Mouse (Mus musculus) liver, embryonic 13.5 days (tissue): Measurements from ENCODE around the gene Cyth1. TPM values are rescaled to one million over a fixed set of nuclear protein-coding genes. Genes with fewer than 3 reads are reported as not detected.

ENCODE experiments used
- ATAC-seq: fragments of 200-750 bp; cut with Nextera tagmentation; 2 replicates; pipeline ENCODE4 v1.8.0; 2017; ENCODE audit warnings: low read depth, mild to moderate bottlenecking, moderate number of reproducible peaks, moderate library complexity
- DNase-seq: peaks from one replicate; pipeline ENCODE4 v3.0.0; 2022
- H3K27ac ChIP-seq: fragments of 300-500 bp; sonication (generic); 2 replicates; pipeline ENCODE4 v1.5.1; 2015; ENCODE audit warnings: moderate library complexity, mild to moderate bottlenecking, inconsistent platforms
- H3K27me3 ChIP-seq: fragments of 300-500 bp; sonication (generic); 2 replicates; pipeline ENCODE4 v1.6.1; 2015; ENCODE audit warnings: mild to moderate bottlenecking, inconsistent platforms
- H3K36me3 ChIP-seq: fragments of 300-500 bp; sonication (generic); 2 replicates; pipeline ENCODE4 v1.6.1; 2015; ENCODE audit warnings: mild to moderate bottlenecking, inconsistent platforms
- H3K4me1 ChIP-seq: fragments of 300-500 bp; sonication (generic); replicated peaks from 2 replicates; pipeline ENCODE4 v1.6.1; 2015; ENCODE audit warnings: inconsistent platforms
- H3K4me2 ChIP-seq: fragments of 300-500 bp; sonication (generic); 2 replicates; pipeline ENCODE4 v1.6.1; 2015; ENCODE audit warnings: inconsistent platforms, mild to moderate bottlenecking, moderate library complexity
- H3K4me3 ChIP-seq: fragments of 300-500 bp; sonication (generic); replicated peaks from 2 replicates; pipeline ENCODE4 v1.5.1; 2015; ENCODE audit warnings: mild to moderate bottlenecking, inconsistent platforms
- H3K9ac ChIP-seq: fragments of 300-500 bp; sonication (generic); 2 replicates; pipeline ENCODE4 v1.6.1; 2015; ENCODE audit warnings: mild to moderate bottlenecking, inconsistent platforms
- H3K9me3 ChIP-seq: fragments of 300-500 bp; sonication (generic); replicated peaks from 2 replicates; pipeline ENCODE4 v1.6.1; 2016; ENCODE audit warnings: inconsistent platforms
- WGBS: fragments of 180-500 bp; shearing (Covaris S2); methylation state at CpG from one replicate; pipeline ENCODE4 v1.1.7; 2015; ENCODE audit not compliant: insufficient replicate concordance; 5-methylcytosine and 5-hydroxymethylcytosine counted together
- polyA plus RNA-seq: library from polyadenylated mRNA; unstranded; fragments of >200 nt; fragmentation: Nextera tagmentation; extraction: Ambion mirVana; gene quantifications from 2 replicates; pipeline ENCODE4 v1.2.1, GENCODE M21; 2015

Gene Cyth1
- polyA plus RNA-seq, 1 experiment from 2014 or later = 2.3 TPM

DNA sequence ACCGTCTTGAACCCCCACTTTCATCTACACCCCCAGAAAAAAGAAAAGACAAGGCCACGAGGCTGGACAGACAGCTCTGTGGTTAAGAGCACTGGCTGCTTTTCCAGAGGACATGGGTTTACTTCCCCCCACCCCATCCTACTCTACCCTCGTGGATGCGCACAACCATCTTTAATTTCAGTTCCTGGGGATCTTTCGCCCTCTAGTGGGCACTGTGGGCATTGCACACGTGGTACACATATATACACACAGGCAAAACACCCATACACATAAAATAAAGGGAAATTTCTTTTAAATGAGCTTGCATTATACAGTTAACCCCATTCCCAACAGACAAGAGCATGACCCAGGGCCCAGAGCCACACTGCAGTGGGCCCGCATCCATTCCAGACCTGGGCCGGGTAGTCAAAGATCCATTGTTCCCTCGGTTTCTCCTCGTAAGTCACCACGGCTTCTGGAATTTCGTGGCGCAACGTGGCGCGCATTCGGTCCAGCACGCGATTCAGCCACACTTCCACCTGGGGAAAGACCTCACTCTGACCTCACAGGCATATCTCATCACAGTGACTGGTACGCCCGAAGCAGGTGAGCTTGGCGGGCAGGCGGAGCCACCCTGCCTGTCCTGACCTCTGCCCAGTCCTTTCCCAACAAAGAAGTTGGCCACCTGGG, 157.3 kb downstream of the Cyth1 start:
- no peaks in the 10 kb centered on the region for H3K4me1 ChIP-seq
- no peak for ATAC-seq
- H3K36me3 ChIP-seq = no peaks in the 10 kb centered on the region
- no peak for DNase-seq
- no peak overlapping the region for H3K27ac ChIP-seq
- no peak overlapping the region for H3K4me3 ChIP-seq
- no peaks in the 10 kb centered on the region for H3K27me3 ChIP-seq
- 76% methylated on average over 23 of the region's 23 CpGs for WGBS
- H3K4me2 ChIP-seq = no peak overlapping the region
- H3K9ac ChIP-seq = no peak overlapping the region
- no peaks in the 10 kb centered on the region for H3K9me3 ChIP-seq

DNA sequence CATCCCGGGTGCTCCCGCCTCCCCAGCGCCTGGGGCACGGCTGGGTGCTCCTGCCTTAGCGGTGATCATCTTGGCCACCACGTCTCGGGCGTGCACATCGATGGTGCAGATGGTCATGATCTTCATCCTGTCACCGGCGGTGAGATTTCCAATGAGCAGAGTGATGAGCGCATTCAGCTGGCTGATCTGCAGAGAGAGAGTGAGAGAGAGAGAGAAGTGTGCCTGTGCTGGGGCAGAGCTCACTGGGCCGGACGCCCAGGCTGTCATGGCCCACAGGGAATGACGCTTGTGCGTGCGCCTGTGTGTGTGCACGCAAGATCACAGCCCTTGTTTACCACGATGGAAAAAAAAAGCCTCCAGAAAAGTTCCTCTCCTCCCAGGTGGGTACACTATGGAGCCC, 159.5 kb downstream of the Cyth1 start:
- no peaks in the 10 kb centered on the region for H3K36me3 ChIP-seq
- 74% methylated on average over 19 of the region's 19 CpGs for WGBS
- no peak for DNase-seq
- no peak overlapping the region for H3K4me3 ChIP-seq
- H3K4me2 ChIP-seq = no peak overlapping the region
- no peaks in the 10 kb centered on the region; the same call in 1 of the 2 replicates for H3K4me1 ChIP-seq
- ATAC-seq = no peak
- no peaks in the 10 kb centered on the region for H3K9me3 ChIP-seq
- H3K27ac ChIP-seq = no peak overlapping the region
- no peaks in the 10 kb centered on the region for H3K27me3 ChIP-seq
- no peak overlapping the region for H3K9ac ChIP-seq

DNA sequence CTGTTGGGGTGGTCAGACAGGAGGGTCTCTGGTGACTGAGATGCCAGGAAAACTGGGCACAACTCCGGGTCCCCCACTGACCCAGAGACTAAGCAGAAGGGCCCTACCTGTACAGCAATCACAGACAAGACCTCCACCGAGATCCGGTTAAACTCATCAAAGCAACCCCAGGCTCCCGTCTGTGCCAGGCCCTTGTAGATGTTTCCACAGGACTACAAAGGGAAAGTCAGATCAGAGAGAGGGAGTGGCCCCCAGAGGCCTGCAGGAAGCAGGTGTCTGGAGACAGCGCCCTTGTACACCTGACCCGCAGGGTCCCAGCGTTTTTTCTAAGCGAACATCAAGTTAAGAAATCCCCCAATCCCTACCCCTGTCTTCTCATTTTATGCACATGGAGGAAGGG, 162.4 kb downstream of the Cyth1 start:
- Histone ChIP-seq H3K9me3 (no peaks in the 10 kb centered on the region), H3K4me3 (no peak overlapping the region)

DNA sequence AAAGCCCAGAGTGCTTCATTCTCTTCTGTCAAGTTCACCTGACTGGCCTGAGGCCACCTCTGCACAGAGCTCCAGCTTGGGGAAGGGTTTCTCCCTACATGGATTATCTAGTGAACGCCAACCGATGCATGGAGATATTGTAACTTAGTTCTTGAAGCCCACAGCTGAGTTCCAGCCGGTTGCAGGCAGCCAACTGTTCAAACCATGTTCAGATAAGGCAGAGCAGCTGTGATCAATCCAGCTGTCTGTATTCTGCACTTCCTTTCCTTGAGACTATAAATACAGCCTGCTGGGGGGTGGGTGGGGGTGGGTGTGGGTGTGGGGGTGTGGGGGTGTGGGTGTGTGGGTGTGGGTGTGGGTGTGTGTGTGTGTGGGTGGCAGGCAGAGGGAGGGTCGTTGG, 163.2 kb downstream of the Cyth1 start:
- Histone ChIP-seq H3K4me3 (no peak overlapping the region), H3K4me1 (no peaks in the 10 kb centered on the region; the same call in 1 of the 2 replicates), H3K27ac (no peak overlapping the region), H3K9ac (no peak overlapping the region), H3K9me3 (no peaks in the 10 kb centered on the region), H3K27me3 (no peaks in the 10 kb centered on the region; the same call in 1 of the 2 replicates), H3K36me3 (no peaks in the 10 kb centered on the region), H3K4me2 (no peak overlapping the region)
- no peak for DNase-seq
- WGBS = 25% methylated on average over 4 of the region's 4 CpGs
- ATAC-seq = no peak

More for the DNA sequence above, 162.4 kb downstream of the Cyth1 start:
- H3K36me3 ChIP-seq = no peaks in the 10 kb centered on the region
- H3K27me3 ChIP-seq = no peaks in the 10 kb centered on the region; the same call in 1 of the 2 replicates
- 65% methylated on average over 8 of the region's 8 CpGs for WGBS
- H3K27ac ChIP-seq = no peak overlapping the region
- ATAC-seq = no peak
- H3K4me1 ChIP-seq = no peaks in the 10 kb centered on the region; the same call in 1 of the 2 replicates
- no peak for DNase-seq
- no peak overlapping the region for H3K4me2 ChIP-seq
- H3K9ac ChIP-seq = no peak overlapping the region

DNA sequence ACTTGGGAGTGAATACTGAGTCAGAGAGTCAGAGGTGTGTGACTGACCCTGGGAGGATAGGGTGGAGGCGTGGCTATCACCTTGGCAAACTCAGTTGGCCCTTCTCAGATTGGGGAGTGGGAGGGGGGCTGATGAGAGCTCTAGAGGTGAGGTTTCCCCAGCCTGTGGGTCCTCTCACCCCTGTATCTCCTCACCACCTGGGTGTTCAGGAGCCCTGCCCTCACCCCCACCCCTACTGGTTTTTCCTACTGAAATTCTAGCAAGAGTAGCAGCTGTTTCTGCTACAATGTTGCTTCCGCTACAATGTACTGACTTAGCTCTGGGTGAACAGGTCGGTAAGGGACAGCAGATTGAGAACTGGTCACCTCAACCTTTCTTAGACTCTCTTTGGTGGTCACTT, 164.1 kb downstream of the Cyth1 start:
- Histone ChIP-seq H3K36me3 (no peaks in the 10 kb centered on the region), H3K4me1 (no peaks in the 10 kb centered on the region; the same call in 1 of the 2 replicates), H3K9me3 (no peaks in the 10 kb centered on the region), H3K27ac (no peak overlapping the region), H3K9ac (no peak overlapping the region), H3K4me3 (no peak overlapping the region), H3K27me3 (no peaks in the 10 kb centered on the region; the same call in 1 of the 2 replicates), H3K4me2 (no peak overlapping the region)
- ATAC-seq = no peak
- WGBS = 62% methylated on average over 3 of the region's 3 CpGs
- DNase-seq = no peak

DNA sequence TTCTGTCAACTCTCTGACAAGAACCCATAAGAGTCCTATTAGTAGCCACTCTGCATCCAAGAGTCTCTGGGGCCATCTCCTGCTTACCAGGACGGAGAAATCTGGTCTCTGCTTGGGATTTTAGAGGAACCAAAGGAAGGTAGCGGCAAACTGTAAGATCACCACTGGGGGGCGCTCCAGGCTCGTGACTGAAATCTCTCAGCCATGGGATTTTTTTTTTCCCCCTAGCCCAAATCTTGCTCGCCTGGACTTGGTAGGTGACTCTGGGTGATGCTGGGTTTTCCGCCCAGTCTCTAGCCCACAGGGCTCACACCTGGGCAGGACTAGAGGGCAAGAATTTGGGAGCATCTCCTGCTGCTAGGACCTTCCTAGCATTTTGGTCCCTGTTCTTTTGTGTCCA, 164.6 kb downstream of the Cyth1 start:
- Histone ChIP-seq H3K4me3 (no peak overlapping the region), H3K36me3 (no peaks in the 10 kb centered on the region), H3K27ac (no peak overlapping the region), H3K4me1 (no peaks in the 10 kb centered on the region; the same call in 1 of the 2 replicates), H3K4me2 (no peak overlapping the region), H3K27me3 (no peaks in the 10 kb centered on the region; the same call in 1 of the 2 replicates), H3K9ac (no peak overlapping the region), H3K9me3 (no peaks in the 10 kb centered on the region)
- WGBS = 4% methylated on average over 6 of the region's 6 CpGs
- DNase-seq = peak; percentile 15
- ATAC-seq = no peak

DNA sequence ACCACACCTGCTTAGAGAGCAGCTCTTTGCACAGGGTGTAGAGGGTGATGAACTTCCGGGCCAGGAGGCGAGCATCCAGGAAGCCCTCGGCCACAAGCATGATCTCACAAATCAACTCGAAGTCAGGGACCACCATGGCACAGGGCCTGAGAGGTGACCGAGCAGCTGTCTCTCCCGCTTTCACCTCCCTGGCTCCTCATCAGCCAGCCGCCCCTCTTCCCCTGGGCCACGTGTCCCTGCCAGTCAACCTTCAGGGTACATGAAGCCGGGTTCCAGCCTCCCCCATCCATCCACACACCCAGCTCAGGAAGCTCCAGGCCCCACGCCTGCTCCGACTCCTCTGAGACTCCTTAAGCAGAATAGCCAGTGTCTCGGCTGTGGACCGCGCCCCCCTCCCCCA, 166.1 kb downstream of the Cyth1 start:
- Histone ChIP-seq H3K36me3 (no peaks in the 10 kb centered on the region), H3K4me2 (no peak overlapping the region), H3K27ac (no peak overlapping the region), H3K4me3 (no peak overlapping the region), H3K9ac (no peak overlapping the region), H3K9me3 (no peaks in the 10 kb centered on the region), H3K27me3 (no peaks in the 10 kb centered on the region; the same call in 1 of the 2 replicates), H3K4me1 (no peaks in the 10 kb centered on the region; the same call in 1 of the 2 replicates)
- ATAC-seq = no peak
- WGBS = 74% methylated on average over 14 of the region's 14 CpGs
- no peak for DNase-seq

Other genes starting within 250 kb of the Cyth1 start
- gene Dnah17, start 118.0 kb downstream of the Cyth1 start, polyA plus RNA-seq = 0.07 and 0.10 TPM in 2 replicates
- 6.9 and 7.9 TPM in 2 replicates for gene Usp36, start 41.7 kb upstream of the Cyth1 start, polyA plus RNA-seq
- gene Cep295nl, start 93.9 kb upstream of the Cyth1 start, polyA plus RNA-seq = not detected in 2 replicates
- 5.5 and 5.7 TPM in 2 replicates for gene Timp2, start 107.1 kb upstream of the Cyth1 start, polyA plus RNA-seq
- 25.4 and 32.3 TPM in 2 replicates for gene Lgals3bp, start 153.5 kb upstream of the Cyth1 start, polyA plus RNA-seq
- gene Cant1, start 170.5 kb upstream of the Cyth1 start, polyA plus RNA-seq = 8.3 and 9.4 TPM in 2 replicates
- gene C1qtnf1, start 179.6 kb upstream of the Cyth1 start, polyA plus RNA-seq = 1.1 and 1.4 TPM in 2 replicates
- 8.1 and 8.8 TPM in 2 replicates for gene Engase, start 228.2 kb upstream of the Cyth1 start, polyA plus RNA-seq